Mouse (Mus musculus) left cerebral cortex, postnatal 25 days (tissue): Measurements from ENCODE around the gene Rabl6. TPM values are rescaled to one million over a fixed set of nuclear protein-coding genes. Genes with fewer than 3 reads are reported as not detected.

Source experiments
- DNase-seq, 2 experiments: peaks; one replicate each; pipeline ENCODE4 v3.0.0; 2022; ENCODE audit warnings: low spot score in 2 of 2, mixed read lengths in 1 of 2
- intact Hi-C: fragments of 180-260 bp; cut with DNase I; formaldehyde crosslinking; loops from one replicate; pipeline ENCODE4 v1.15.1; 2025
- total RNA-seq, 2 experiments: library from RNA; stranded (reverse); gene quantifications; 2 replicates each; pipeline ENCODE4 v1.2.3; 2021

Rabl6 gene
- total RNA-seq, 2 experiments from 2014 or later, result 136 to 152 TPM

GRCm38 (mm10) chr2:25598749-25599148, 9.6 kb downstream of the Rabl6 start:
- intact Hi-C loops, result no loop called here
- no peak for DNase-seq

- intact Hi-C loops, result no loop called here
These were observed 11.4 kb downstream of the Rabl6 start for GRCm38 (mm10) chr2:25596765-25597510.

GRCm38 (mm10) chr2:25591863-25592262, 16.5 kb downstream of the Rabl6 start:
- peak in 1 of 2 experiments; percentile 50 for DNase-seq
- intact Hi-C loops, result no loop called here

More at GRCm38 (mm10) chr2:25596765-25597510, 11.4 kb downstream of the Rabl6 start:
- DNase-seq, result no peak

- intact Hi-C loops, result no loop called here
These were observed 20.0 kb downstream of the Rabl6 start for GRCm38 (mm10) chr2:25588227-25588907.

GRCm38 (mm10) chr2:25587290-25587689, 21.0 kb downstream of the Rabl6 start:
- intact Hi-C loops, result no loop called here
- DNase-seq, result no peak

More at GRCm38 (mm10) chr2:25588227-25588907, 20.0 kb downstream of the Rabl6 start:
- DNase-seq, result peak in 1 of 2 experiments; percentile 38

- intact Hi-C loops, result no loop called here
- no peak for DNase-seq
These were observed 22.7 kb downstream of the Rabl6 start for GRCm38 (mm10) chr2:25585601-25586000.

- intact Hi-C loops, result no loop called here
- DNase-seq, result peak in 1 of 2 experiments; percentile 33
These were observed 23.5 kb downstream of the Rabl6 start for GRCm38 (mm10) chr2:25584856-25585255.

GRCm38 (mm10) chr2:25584152-25584551, 24.2 kb downstream of the Rabl6 start:
- intact Hi-C loops, result no loop called here
- DNase-seq, result no peak

- no peak for DNase-seq
- intact Hi-C loops, result no loop called here
These were observed 24.8 kb downstream of the Rabl6 start for GRCm38 (mm10) chr2:25583571-25583970.

GRCm38 (mm10) chr2:25583120-25583481, 25.2 kb downstream of the Rabl6 start:
- intact Hi-C loops, result no loop called here
- DNase-seq, result no peak

- intact Hi-C loops, result no loop called here
These were observed 25.7 kb downstream of the Rabl6 start for GRCm38 (mm10) chr2:25582466-25583119.

GRCm38 (mm10) chr2:25581901-25582301, 26.4 kb downstream of the Rabl6 start:
- DNase-seq, result peak in 1 of 2 experiments; percentile 63
- intact Hi-C loops, result no loop called here

More at GRCm38 (mm10) chr2:25582466-25583119, 25.7 kb downstream of the Rabl6 start:
- peak; percentile 88 to 97 for DNase-seq

GRCm38 (mm10) chr2:25581294-25581864, 26.9 kb downstream of the Rabl6 start, which contains the start of gene Ajm1:
TSS of gene Ajm1 (minus strand) at chr2:25581757.
- DNase-seq, result peak; percentile 82 to 92
- intact Hi-C loops, result no loop called here

GRCm38 (mm10) chr2:25580621-25581101, 27.7 kb downstream of the Rabl6 start:
- intact Hi-C loops, result no loop called here
- peak; percentile 50 to 72 for DNase-seq

- DNase-seq, result peak; percentile 59 to 71
- intact Hi-C loops, result no loop called here
These were observed 28.4 kb downstream of the Rabl6 start for GRCm38 (mm10) chr2:25579737-25580460.

GRCm38 (mm10) chr2:25578796-25579736, 29.3 kb downstream of the Rabl6 start:
- no peak for DNase-seq
- intact Hi-C loops, result no loop called here

- DNase-seq, result no peak
- intact Hi-C loops, result no loop called here
These were observed 30.1 kb downstream of the Rabl6 start for GRCm38 (mm10) chr2:25577951-25578795.
